Mouse (Mus musculus) olfactory bulb, adult 2 months (tissue): ENCODE measurements around the gene Brd3os.

Source experiments
- CTCF ChIP-seq: fragments of 200-500 bp; IDR thresholded peaks from 2 replicates; pipeline ENCODE4 v1.5.1; 2012; ENCODE audit warnings: low read depth, mild to moderate bottlenecking, low read length, moderate library complexity; ENCODE audit not compliant: insufficient read depth
- POLR2A ChIP-seq: fragments of 200-500 bp; IDR thresholded peaks from 2 replicates; pipeline ENCODE4 v1.6.1; 2012; ENCODE audit warnings: mild to moderate bottlenecking, low read depth, low read length, moderate library complexity; ENCODE audit not compliant: insufficient read depth

GRCm38 (mm10) chr2:27418577-27419070, 23.5 kb upstream of the Brd3os start:
- no peak for TF ChIP-seq CTCF
- TF ChIP-seq POLR2A: no peak
